Mouse (Mus musculus) C2C12 (cell line): Measurements from ENCODE around the gene Pla2g5. TPM values are rescaled to one million over a fixed set of nuclear protein-coding genes. Genes with fewer than 3 reads are reported as not detected.

Experiments used
- H3K27me3 ChIP-seq: one replicate; pipeline ENCODE4 v1.6.1; 2011; ENCODE audit not compliant: control insufficient read depth, insufficient read depth, insufficient read length
- H3K36me3 ChIP-seq: one replicate; pipeline ENCODE4 v1.6.1; 2011; ENCODE audit not compliant: control insufficient read depth, insufficient read depth
- H3K4me3 ChIP-seq: one replicate; pipeline ENCODE4 v1.5.1; 2011; ENCODE audit warnings: mild to moderate bottlenecking, control low read depth; ENCODE audit not compliant: poor library complexity, insufficient read depth, severe bottlenecking
- H3K79me2 ChIP-seq: one replicate; pipeline ENCODE4 v1.6.1; 2011; ENCODE audit not compliant: control insufficient read depth, insufficient read depth
- H3K79me3 ChIP-seq: one replicate; pipeline ENCODE4 v1.6.1; 2011; ENCODE audit warnings: low read depth, control low read depth
- H3ac ChIP-seq: one replicate; pipeline ENCODE3; 2011; ENCODE audit warnings: low read depth; ENCODE audit not compliant: control insufficient read depth, insufficient read length
- CEBPB ChIP-seq: IDR thresholded peaks from one replicate; pipeline ENCODE4 v1.6.1; 2011; ENCODE audit warnings: low read depth, mild to moderate bottlenecking, control low read depth, moderate library complexity
- CTCF ChIP-seq: IDR thresholded peaks from one replicate; pipeline ENCODE4 v1.5.1; 2011; ENCODE audit not compliant: control insufficient read depth, insufficient read depth, insufficient read length
- FOSL1 ChIP-seq: IDR thresholded peaks from one replicate; pipeline ENCODE4 v1.8.0; 2011; ENCODE audit warnings: mild to moderate bottlenecking, low read length; ENCODE audit not compliant: poor library complexity, insufficient read depth, severe bottlenecking
- MAX ChIP-seq: IDR thresholded peaks from one replicate; pipeline ENCODE4 v1.6.1; 2011; ENCODE audit warnings: mild to moderate bottlenecking, control low read depth
- MYOD1 ChIP-seq: IDR thresholded peaks from one replicate; pipeline ENCODE4 v1.6.1; 2011; ENCODE audit warnings: low read depth; ENCODE audit not compliant: control insufficient read depth, insufficient read length
- MYOG ChIP-seq: IDR thresholded peaks from one replicate; pipeline ENCODE4 v1.6.1; 2011; ENCODE audit not compliant: control insufficient read depth, insufficient read length; ENCODE audit errors: extremely low read depth
- USF1 ChIP-seq: IDR thresholded peaks from one replicate; pipeline ENCODE4 v1.6.1; 2011; ENCODE audit warnings: low read depth, mild to moderate bottlenecking, control low read depth, moderate library complexity
- polyA plus RNA-seq: library from polyadenylated mRNA; unstranded; fragments of >200 nt; fragmentation: generic; extraction: Trizol; gene quantifications from one replicate; pipeline ENCODE4 v1.2.1, GENCODE M21; 2012; ENCODE audit warnings: missing spikeins

Pla2g5 gene
- polyA plus RNA-seq, 1 experiment = 0.06 TPM

DNA sequence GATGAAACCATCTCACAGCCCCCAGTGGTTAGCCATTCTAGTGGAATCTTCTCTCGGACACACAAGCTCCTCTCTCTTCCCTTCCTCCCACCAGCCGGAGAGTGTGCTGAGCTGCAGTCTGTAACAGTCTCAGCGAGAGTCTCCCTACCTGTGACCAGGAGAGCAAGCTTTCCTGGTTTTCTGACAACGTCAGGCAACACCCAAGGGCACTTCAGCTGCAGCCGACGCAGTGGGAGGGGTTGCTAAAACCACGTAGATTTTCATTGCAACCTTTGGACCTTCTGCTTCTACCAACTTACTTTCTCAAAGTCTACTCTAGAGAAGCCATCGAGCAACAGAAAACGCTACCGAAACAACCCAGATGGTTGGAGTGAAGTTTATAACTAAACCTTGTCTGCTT lies 91.3 kb downstream of the Pla2g5 start:
- TF ChIP-seq FOSL1 (no peak), CEBPB (no peak), CTCF (no peak), MYOD1 (no peak), MAX (no peak), MYOG (no peak), USF1 (no peak)
- H3K79me3 ChIP-seq = no peaks in the 10 kb centered on the region
- H3ac ChIP-seq = no peak overlapping the region
- H3K79me2 ChIP-seq = no peaks in the 10 kb centered on the region
- H3K27me3 ChIP-seq = peaks cover 49% of the 10 kb centered on the region
- H3K36me3 ChIP-seq = no peaks in the 10 kb centered on the region
- no peak overlapping the region for H3K4me3 ChIP-seq

DNA sequence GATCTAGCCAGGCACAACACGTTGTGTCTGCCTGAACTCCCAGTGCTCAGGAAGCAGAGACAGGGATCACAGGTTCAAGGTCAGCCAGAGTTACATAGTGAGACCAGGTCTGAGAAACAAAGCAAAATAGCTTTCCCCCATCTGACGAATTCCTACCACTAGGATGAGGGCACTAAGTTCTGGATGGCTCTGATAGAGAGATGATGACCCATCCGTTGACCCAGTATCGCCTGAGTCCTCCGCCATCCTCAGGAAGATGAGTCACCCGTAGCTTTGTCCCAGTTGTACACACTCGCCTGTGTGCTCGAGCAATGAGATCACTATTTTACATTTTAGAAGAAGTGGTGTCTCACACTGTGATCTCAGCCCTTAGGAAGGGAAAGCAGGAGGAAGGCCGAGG lies 101.0 kb downstream of the Pla2g5 start:
- no peak for TF ChIP-seq MYOD1
- TF ChIP-seq CTCF = no peak
- no peak for TF ChIP-seq USF1
- Histone ChIP-seq H3K27me3 (peaks cover 27% of the 10 kb centered on the region), H3K4me3 (no peak overlapping the region), H3K79me2 (no peaks in the 10 kb centered on the region), H3ac (no peak overlapping the region), H3K36me3 (no peaks in the 10 kb centered on the region), H3K79me3 (no peaks in the 10 kb centered on the region)

DNA sequence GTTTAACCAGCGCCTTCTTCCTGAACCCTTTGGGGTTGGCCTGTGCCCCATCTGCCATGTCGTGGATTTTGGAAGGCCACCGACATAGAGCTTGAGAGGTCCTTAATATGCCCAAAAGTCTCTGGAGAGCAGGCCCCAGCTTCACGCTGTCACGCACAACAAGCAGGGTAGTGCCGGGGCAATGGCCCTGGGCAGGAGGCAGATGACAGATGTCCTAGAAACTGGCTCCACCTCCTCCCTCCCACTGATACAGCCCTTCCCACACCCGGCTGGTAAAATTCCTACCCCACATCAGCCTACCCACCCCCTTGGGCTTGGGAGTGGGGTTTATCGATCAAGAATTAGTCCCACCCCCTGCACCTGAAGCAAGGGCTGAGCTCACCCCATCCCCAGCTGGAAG lies 105.9 kb downstream of the Pla2g5 start, which contains the start of gene Pla2g2f:
TSS of gene Pla2g2f (minus strand) at position 211 of the 400 bp plus-strand sequence.
- H3K79me3 ChIP-seq = no peaks in the 10 kb centered on the region
- H3K4me3 ChIP-seq = no peak within 1 kb of the TSS
- TF ChIP-seq CEBPB (no peak), USF1 (no peak), FOSL1 (no peak), MYOG (no peak), CTCF (no peak), MYOD1 (no peak), MAX (no peak)

DNA sequence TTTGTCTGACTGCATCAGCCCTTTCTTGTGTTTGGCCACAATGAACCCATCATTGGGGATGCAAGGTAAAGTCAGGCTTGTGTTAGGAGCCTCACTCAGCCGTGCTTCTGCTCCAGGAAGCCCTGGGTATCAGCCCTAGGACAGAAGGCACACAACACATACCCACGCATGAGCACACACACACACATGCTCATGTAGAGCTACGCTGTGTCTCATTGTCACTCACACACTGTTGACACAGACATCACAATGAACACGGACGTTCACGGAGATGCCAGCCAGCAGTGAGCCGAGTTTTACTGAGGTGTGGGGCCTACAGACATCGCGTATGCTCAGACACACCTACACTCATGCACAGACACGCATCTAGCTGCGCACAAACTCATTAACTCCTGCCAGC lies 107.3 kb downstream of the Pla2g5 start:
- Histone ChIP-seq H3K27me3 (peaks cover 15% of the 10 kb centered on the region), H3K79me2 (no peaks in the 10 kb centered on the region), H3K4me3 (no peak overlapping the region), H3K79me3 (no peaks in the 10 kb centered on the region), H3ac (no peak overlapping the region), H3K36me3 (no peaks in the 10 kb centered on the region)
- TF ChIP-seq MYOG = no peak
- TF ChIP-seq FOSL1 = no peak

More for the DNA sequence above, 105.9 kb downstream of the Pla2g5 start, which contains the start of gene Pla2g2f:
- Histone ChIP-seq H3K79me2 (no peaks in the 10 kb centered on the region), H3K36me3 (no peaks in the 10 kb centered on the region), H3K27me3 (peaks cover 24% of the 10 kb centered on the region), H3ac (no peak within 1 kb of the TSS)

DNA sequence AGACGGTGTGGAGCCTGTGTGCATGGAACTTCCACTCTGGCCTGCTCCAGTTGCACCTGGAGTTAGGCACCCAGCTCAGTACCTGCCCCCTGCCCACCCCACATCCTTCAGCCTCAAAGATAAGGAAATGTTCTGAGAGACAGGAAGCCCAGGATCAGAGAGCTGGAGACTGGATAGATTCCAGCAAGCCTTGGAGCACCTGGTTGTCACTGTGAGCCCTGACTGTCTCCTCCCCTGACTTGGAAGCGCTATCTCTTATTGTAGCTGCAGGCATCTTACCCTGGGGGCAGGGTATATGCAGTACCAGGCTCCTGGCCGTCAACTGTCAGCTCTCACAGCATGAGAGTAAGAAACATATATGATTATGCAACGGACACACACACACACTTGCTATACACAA lies 107.8 kb downstream of the Pla2g5 start:
- Histone ChIP-seq H3ac (no peak overlapping the region), H3K27me3 (peaks cover 13% of the 10 kb centered on the region), H3K36me3 (no peaks in the 10 kb centered on the region), H3K79me2 (no peaks in the 10 kb centered on the region), H3K79me3 (no peaks in the 10 kb centered on the region), H3K4me3 (no peak overlapping the region)
- TF ChIP-seq MAX (no peak), MYOG (no peak), MYOD1 (no peak), USF1 (no peak), CEBPB (no peak), CTCF (no peak), FOSL1 (no peak)

DNA sequence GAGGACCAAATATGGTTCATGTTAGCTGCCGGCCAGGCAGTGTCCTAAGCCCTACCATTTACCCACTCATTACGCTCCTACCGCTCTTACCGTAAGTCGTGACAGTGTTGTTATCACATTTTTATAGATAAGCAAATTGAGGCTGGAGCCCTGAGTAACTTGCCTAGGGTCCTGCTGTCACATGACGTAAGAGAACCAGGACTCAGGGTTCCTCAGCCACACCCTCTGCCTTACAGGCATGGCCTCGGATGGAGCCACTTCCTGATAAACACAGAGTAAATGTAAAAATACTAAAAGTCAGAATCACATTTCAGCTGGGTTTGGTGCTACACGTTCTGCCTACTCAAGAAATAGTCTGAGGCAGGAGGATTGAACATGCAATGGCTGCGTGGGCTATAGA lies 108.8 kb downstream of the Pla2g5 start:
- TF ChIP-seq CEBPB (no peak), FOSL1 (no peak), MYOG (no peak), CTCF (no peak), MAX (no peak), MYOD1 (no peak)
- Histone ChIP-seq H3ac (no peak overlapping the region), H3K27me3 (peaks cover 14% of the 10 kb centered on the region), H3K36me3 (no peaks in the 10 kb centered on the region), H3K79me3 (no peaks in the 10 kb centered on the region), H3K79me2 (no peaks in the 10 kb centered on the region), H3K4me3 (no peak overlapping the region)

DNA sequence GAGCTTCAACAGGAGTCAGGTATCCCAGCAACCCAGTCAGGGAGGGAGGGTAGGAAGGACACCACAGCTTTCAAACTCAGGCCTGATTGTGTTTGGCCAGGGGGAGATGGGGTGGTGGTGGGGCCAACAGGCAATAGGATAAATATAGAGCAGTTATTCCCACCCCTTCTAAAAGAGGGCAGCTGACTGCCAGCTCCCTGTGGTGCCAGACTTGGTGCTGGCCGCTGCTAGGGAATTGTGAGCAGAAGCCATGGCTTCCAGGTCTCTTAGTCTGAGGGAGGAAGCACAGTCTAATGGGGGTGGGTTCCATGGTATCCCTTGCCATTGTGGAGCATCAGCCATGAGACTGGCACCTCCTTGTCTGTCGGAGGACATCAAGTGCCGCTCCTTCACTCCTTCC lies 109.7 kb downstream of the Pla2g5 start:
- H3K36me3 ChIP-seq = no peaks in the 10 kb centered on the region
- no peaks in the 10 kb centered on the region for H3K79me2 ChIP-seq
- H3K27me3 ChIP-seq = peaks cover 20% of the 10 kb centered on the region
- no peak overlapping the region for H3K4me3 ChIP-seq
- H3ac ChIP-seq = no peak overlapping the region
- no peak for TF ChIP-seq CEBPB
- TF ChIP-seq MYOD1 = no peak
- TF ChIP-seq MYOG = no peak
- TF ChIP-seq CTCF = no peak
- no peak for TF ChIP-seq MAX
- no peak for TF ChIP-seq FOSL1
- no peak for TF ChIP-seq USF1
- H3K79me3 ChIP-seq = no peaks in the 10 kb centered on the region
